Mouse (Mus musculus) heart, embryonic 15.5 days (tissue): Measurements from ENCODE around the gene Jun. TPM values are rescaled to one million over a fixed set of nuclear protein-coding genes. Genes with fewer than 3 reads are reported as not detected.

ENCODE experiments used
- ATAC-seq: fragments of 200-750 bp; cut with Nextera tagmentation; replicated peaks from 2 replicates; pipeline ENCODE4 v1.8.0; 2017; ENCODE audit warnings: low read depth, moderate TSS enrichment; ENCODE audit not compliant: insufficient number of reproducible peaks, insufficient read depth, low FRiP score
- H3K27ac ChIP-seq: fragments of 300-500 bp; sonication (generic); 2 replicates; pipeline ENCODE4 v1.5.1; 2015; ENCODE audit warnings: mild to moderate bottlenecking, inconsistent platforms
- H3K27me3 ChIP-seq: fragments of 300-500 bp; sonication (generic); 2 replicates; pipeline ENCODE4 v1.6.1; 2015; ENCODE audit warnings: inconsistent platforms
- H3K36me3 ChIP-seq: fragments of 300-500 bp; sonication (generic); 2 replicates; pipeline ENCODE4 v1.6.1; 2015; ENCODE audit warnings: mild to moderate bottlenecking, inconsistent platforms
- H3K4me1 ChIP-seq: fragments of 300-500 bp; sonication (generic); replicated peaks from 2 replicates; pipeline ENCODE4 v1.6.1; 2015; ENCODE audit warnings: inconsistent platforms
- H3K4me2 ChIP-seq: fragments of 300-500 bp; sonication (generic); 2 replicates; pipeline ENCODE4 v1.6.1; 2015; ENCODE audit warnings: inconsistent platforms, mild to moderate bottlenecking, moderate library complexity
- H3K4me3 ChIP-seq: fragments of 300-500 bp; sonication (generic); 2 replicates; pipeline ENCODE4 v1.5.1; 2015; ENCODE audit warnings: mild to moderate bottlenecking, inconsistent platforms
- H3K9ac ChIP-seq: fragments of 300-500 bp; sonication (generic); 2 replicates; pipeline ENCODE4 v1.6.1; 2015; ENCODE audit warnings: mild to moderate bottlenecking, inconsistent platforms
- H3K9me3 ChIP-seq: fragments of 300-500 bp; sonication (generic); replicated peaks from 2 replicates; pipeline ENCODE4 v1.6.1; 2016; ENCODE audit warnings: inconsistent platforms
- whole genome bisulfite sequencing: fragments of 180-500 bp; shearing (Covaris S2); methylation state at CpG from one replicate; pipeline ENCODE4 v1.1.7; 2015; ENCODE audit warnings: mixed read lengths; 5-methylcytosine and 5-hydroxymethylcytosine counted together
- polyA plus RNA-seq: library from polyadenylated mRNA; unstranded; fragments of >200 nt; fragmentation: Nextera tagmentation; extraction: Ambion mirVana; gene quantifications from 2 replicates; pipeline ENCODE4 v1.2.1, GENCODE M21; 2015

Jun gene
- polyA plus RNA-seq, 1 experiment from 2014 or later: 70.7 TPM

GRCm38 (mm10) chr4:95023350-95023953 lies 28.6 kb downstream of the Jun start:
- ATAC-seq: no peak

GRCm38 (mm10) chr4:95021649-95022637 lies 30.1 kb downstream of the Jun start:
- ATAC-seq: no peak
- no peaks in the 10 kb centered on the region for H3K9me3 ChIP-seq
- H3K4me2 ChIP-seq: no peak overlapping the region
- no peaks in the 10 kb centered on the region for H3K27me3 ChIP-seq
- H3K36me3 ChIP-seq: no peaks in the 10 kb centered on the region
- H3K27ac ChIP-seq: no peak overlapping the region
- no peaks in the 10 kb centered on the region for H3K4me1 ChIP-seq
- H3K4me3 ChIP-seq: no peak overlapping the region
- WGBS: 78% methylated on average over 12 of the region's 12 CpGs
- no peak overlapping the region for H3K9ac ChIP-seq

More at GRCm38 (mm10) chr4:95023350-95023953, 28.6 kb downstream of the Jun start:
- Histone ChIP-seq H3K27ac (no peak overlapping the region), H3K4me3 (no peak overlapping the region), H3K9ac (no peak overlapping the region), H3K36me3 (no peaks in the 10 kb centered on the region), H3K4me2 (no peak overlapping the region), H3K27me3 (no peaks in the 10 kb centered on the region), H3K4me1 (no peaks in the 10 kb centered on the region), H3K9me3 (no peaks in the 10 kb centered on the region)
- WGBS: 69% methylated on average over 12 of the region's 12 CpGs

DNA sequence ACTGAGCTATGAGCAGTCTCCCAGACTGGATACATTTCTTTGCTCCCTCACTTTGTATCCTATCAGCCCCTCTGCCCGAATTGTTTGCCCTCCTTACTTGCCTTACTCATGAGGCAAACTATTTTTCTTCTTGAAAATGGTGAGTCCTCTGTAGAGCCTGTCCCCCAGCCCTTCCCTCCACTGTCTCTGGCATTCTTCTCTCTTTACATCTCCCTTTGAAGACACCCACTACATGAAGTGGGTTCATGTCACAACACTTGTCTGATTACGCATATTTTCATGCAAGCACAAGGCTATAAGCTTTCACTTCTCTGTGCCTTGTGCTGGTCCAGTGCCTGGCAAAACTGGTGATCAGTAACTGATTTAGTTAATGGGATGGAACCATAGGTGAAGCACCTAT lies 31.8 kb downstream of the Jun start:
- Histone ChIP-seq H3K4me1 (no peaks in the 10 kb centered on the region), H3K9me3 (no peaks in the 10 kb centered on the region), H3K27me3 (no peaks in the 10 kb centered on the region), H3K27ac (no peak overlapping the region), H3K9ac (no peak overlapping the region), H3K36me3 (no peaks in the 10 kb centered on the region), H3K4me2 (no peak overlapping the region), H3K4me3 (no peak overlapping the region)
- no peak for ATAC-seq
- WGBS: 75% methylated on average over 2 of the region's 2 CpGs

GRCm38 (mm10) chr4:95018221-95018620 lies 33.8 kb downstream of the Jun start:
- Histone ChIP-seq H3K4me2 (no peak overlapping the region), H3K27me3 (no peaks in the 10 kb centered on the region), H3K36me3 (no peaks in the 10 kb centered on the region), H3K4me3 (no peak overlapping the region), H3K9me3 (no peaks in the 10 kb centered on the region), H3K9ac (no peak overlapping the region), H3K4me1 (no peaks in the 10 kb centered on the region), H3K27ac (no peak overlapping the region)
- WGBS: 44% methylated on average over 7 of the region's 7 CpGs
- ATAC-seq: no peak

DNA sequence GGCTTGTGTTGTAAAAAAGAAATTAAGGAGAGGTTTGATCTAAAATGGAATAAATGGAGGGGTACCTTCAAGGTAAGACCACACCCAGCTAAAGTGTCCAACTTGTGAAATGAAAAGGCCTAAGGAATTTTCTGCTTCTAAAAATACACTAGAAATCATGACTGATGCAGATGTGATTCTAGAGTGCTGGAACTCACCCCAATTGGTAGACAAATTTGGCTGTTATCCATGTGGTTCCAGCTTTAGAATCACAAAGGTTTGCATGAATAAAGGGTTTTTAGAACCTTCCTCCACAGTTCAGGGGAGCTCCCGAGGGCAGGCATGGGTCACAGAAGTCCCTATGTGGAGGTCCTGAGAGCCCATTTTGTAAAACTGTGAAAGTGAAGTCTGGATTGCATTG lies 39.3 kb downstream of the Jun start:
- Histone ChIP-seq H3K27me3 (no peaks in the 10 kb centered on the region), H3K9me3 (no peaks in the 10 kb centered on the region), H3K4me1 (no peaks in the 10 kb centered on the region), H3K9ac (no peak overlapping the region), H3K4me3 (no peak overlapping the region), H3K27ac (no peak overlapping the region), H3K4me2 (no peak overlapping the region), H3K36me3 (no peaks in the 10 kb centered on the region)
- 64% methylated on average over 1 of the region's 1 CpGs for WGBS
- no peak for ATAC-seq

- H3K4me3 ChIP-seq: no peak overlapping the region
- H3K4me1 ChIP-seq: no peaks in the 10 kb centered on the region
- no peak overlapping the region for H3K4me2 ChIP-seq
- no peaks in the 10 kb centered on the region for H3K27me3 ChIP-seq
- H3K36me3 ChIP-seq: no peaks in the 10 kb centered on the region
- no peak for ATAC-seq
- H3K9me3 ChIP-seq: no peaks in the 10 kb centered on the region
- no peak overlapping the region for H3K9ac ChIP-seq
- H3K27ac ChIP-seq: no peak overlapping the region
These were observed 39.8 kb downstream of the Jun start for GRCm38 (mm10) chr4:95012256-95012655.

GRCm38 (mm10) chr4:95008175-95009057 lies 43.6 kb downstream of the Jun start:
- Histone ChIP-seq H3K36me3 (no peaks in the 10 kb centered on the region), H3K4me1 (no peaks in the 10 kb centered on the region)
- ATAC-seq: no peak

DNA sequence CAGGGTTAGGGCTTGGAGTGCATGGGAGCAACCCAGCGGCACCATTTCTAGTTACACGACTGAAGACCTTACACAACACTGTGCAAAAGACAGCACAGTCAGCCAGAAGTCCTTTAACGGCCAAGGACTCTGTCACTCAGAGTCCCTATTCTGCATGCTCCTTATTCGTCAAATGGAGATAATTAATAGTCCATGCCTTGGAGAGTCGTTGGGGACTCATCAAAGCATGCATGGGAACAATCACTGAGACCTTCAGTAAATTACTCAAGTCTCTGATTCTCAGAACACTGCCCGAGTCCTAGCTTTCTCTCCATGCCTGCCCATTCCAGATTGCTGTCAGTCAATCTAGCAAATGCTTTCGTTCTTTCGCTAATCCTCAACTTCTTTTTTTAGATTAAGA lies 44.3 kb downstream of the Jun start:
- no peak overlapping the region for H3K4me2 ChIP-seq
- H3K27me3 ChIP-seq: no peaks in the 10 kb centered on the region
- no peaks in the 10 kb centered on the region for H3K36me3 ChIP-seq
- H3K27ac ChIP-seq: no peak overlapping the region
- 66% methylated on average over 8 of the region's 8 CpGs for WGBS
- no peak overlapping the region for H3K9ac ChIP-seq
- ATAC-seq: no peak
- H3K9me3 ChIP-seq: no peaks in the 10 kb centered on the region
- H3K4me3 ChIP-seq: no peak overlapping the region
- no peaks in the 10 kb centered on the region for H3K4me1 ChIP-seq

More at GRCm38 (mm10) chr4:95008175-95009057, 43.6 kb downstream of the Jun start:
- H3K4me2 ChIP-seq: no peak overlapping the region
- H3K4me3 ChIP-seq: no peak overlapping the region
- WGBS: 43% methylated on average over 13 of the region's 13 CpGs
- no peaks in the 10 kb centered on the region for H3K27me3 ChIP-seq
- no peaks in the 10 kb centered on the region for H3K9me3 ChIP-seq
- no peak overlapping the region for H3K27ac ChIP-seq
- no peak overlapping the region for H3K9ac ChIP-seq

DNA sequence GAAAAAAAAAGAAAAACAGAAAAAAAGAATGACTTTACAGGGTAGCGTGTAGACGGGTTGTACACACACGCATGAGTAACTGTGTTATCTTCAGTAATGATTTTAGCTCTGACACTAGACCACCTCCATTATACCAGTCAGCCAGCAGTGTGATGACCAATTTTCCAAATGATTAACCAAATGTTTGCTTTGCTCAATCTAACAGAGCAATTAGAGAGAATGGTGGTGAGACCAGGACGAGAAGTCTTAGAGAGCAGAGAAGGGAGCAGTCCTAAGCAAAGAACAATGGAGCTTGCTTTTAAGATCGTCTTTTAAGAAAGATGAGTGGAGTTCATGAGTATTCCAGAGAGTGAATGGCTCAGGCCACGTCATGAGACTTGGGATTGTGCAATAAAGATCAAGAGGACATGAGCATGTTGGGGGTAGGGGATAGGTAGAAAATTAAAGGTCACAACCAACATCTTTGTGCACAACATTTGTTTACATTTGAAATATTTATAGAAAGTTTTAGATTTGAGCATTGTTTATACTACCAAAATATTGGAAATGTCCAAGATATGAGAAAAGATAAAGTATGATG lies 46.7 kb downstream of the Jun start:
- Histone ChIP-seq H3K9ac (no peak overlapping the region), H3K4me1 (no peaks in the 10 kb centered on the region), H3K27me3 (no peaks in the 10 kb centered on the region), H3K4me2 (no peak overlapping the region), H3K27ac (no peak overlapping the region), H3K4me3 (no peak overlapping the region), H3K36me3 (no peaks in the 10 kb centered on the region), H3K9me3 (no peaks in the 10 kb centered on the region)
- WGBS: 85% methylated on average over 6 of the region's 6 CpGs
- no peak for ATAC-seq

- ATAC-seq: no peak
- Histone ChIP-seq H3K4me3 (no peak overlapping the region), H3K27me3 (no peaks in the 10 kb centered on the region), H3K4me1 (no peaks in the 10 kb centered on the region), H3K4me2 (no peak overlapping the region), H3K27ac (no peak overlapping the region), H3K36me3 (no peaks in the 10 kb centered on the region), H3K9me3 (no peaks in the 10 kb centered on the region), H3K9ac (no peak overlapping the region)
- WGBS: 51% methylated on average over 6 of the region's 6 CpGs
These were observed 50.8 kb downstream of the Jun start for GRCm38 (mm10) chr4:95001043-95001775.
